ENCODE assay signal across 10 mouse cellular contexts in genomic region chr1:162831838-162832573, GRCm38 (mm10). TPM values are rescaled to one million over a fixed set of nuclear protein-coding genes. Genes with fewer than 3 reads are reported as not detected.
A peak's percentile ranks its signal among the peaks of the same experiment; 100 is the strongest.
DNase-seq lines count a peak whose midpoint lies in the region; ATAC-seq lines count a peak whose summit lies in the region.
"Had no signal": no experiment of that assay in that cellular context is flagged by ENCODE, and none has a peak within 500 bp of the region (broad histone marks: within the 10 kb centered on the region; RNA-seq: fewer than 3 reads in every experiment).

No protein-coding gene starts in this region.

- no peak for DNase-seq in heart, adult 9 months (ENCODE audit: low spot score in 2 of 2)
- DNase-seq in embryo, embryonic 11 days = peak; percentile 85
- DNase-seq in midbrain, embryonic 14.5 days = peak; percentile 83
- DNase-seq in adrenal gland, postnatal 14 days = no peak
- no peak for DNase-seq in frontal cortex, postnatal 25 days (ENCODE audit: low spot score in 2 of 2)
- DNase-seq in frontal cortex, postnatal 10 days (ENCODE audit: low spot score in 2 of 2) = no peak

- 11% methylated on average over 5 of the region's 5 CpGs for WGBS in heart, embryonic 11.5 days (ENCODE audit: insufficient replicate concordance)
- whole genome bisulfite sequencing in hindbrain, embryonic 13.5 days = 3% methylated on average over 5 of the region's 5 CpGs
- WGBS in midbrain, embryonic 14.5 days = under 1% methylated on average over 5 of the region's 5 CpGs

- no peak for ATAC-seq in heart, embryonic 11.5 days (replicated peaks; ENCODE audit: insufficient number of reproducible peaks, low FRiP score, low TSS enrichment)
- ATAC-seq in hindbrain, embryonic 13.5 days (ENCODE audit: low FRiP score) = peak; percentile 96
- ATAC-seq in midbrain, embryonic 14.5 days (ENCODE audit: low FRiP score, low TSS enrichment) = peak; percentile 80
- ATAC-seq: activated CD4-positive, CD25-positive, alpha-beta regulatory T cell, adult 4 months had no signal

- no peaks in the 10 kb centered on the region for H3K4me1 ChIP-seq in heart, embryonic 11.5 days (ENCODE audit: control insufficient read depth, insufficient read depth, low read length)
- H3K4me1 ChIP-seq in hindbrain, embryonic 13.5 days (replicated peaks) = peaks cover 15% of the 10 kb centered on the region
- H3K4me1 ChIP-seq in midbrain, embryonic 14.5 days (ENCODE audit: control insufficient read depth, insufficient read depth, low read length) = peaks cover 13% of the 10 kb centered on the region

- H3K27ac ChIP-seq in heart, embryonic 11.5 days (ENCODE audit: low read depth, low read length) = no peak overlapping the region
- peak overlapping the region; percentile 78 for H3K27ac ChIP-seq in hindbrain, embryonic 13.5 days
- peak overlapping the region; percentile 69 for H3K27ac ChIP-seq in midbrain, embryonic 14.5 days (replicated peaks; ENCODE audit: low read depth, low read length)
- H3K27ac ChIP-seq: limb, embryonic 15.5 days had no signal

- H3K4me3 ChIP-seq in heart, embryonic 11.5 days (ENCODE audit: low read depth, low read length) = no peak overlapping the region
- H3K4me3 ChIP-seq in hindbrain, embryonic 13.5 days = peak overlapping the region; percentile 25
- no peak overlapping the region; the same call in 1 of the 2 replicates for H3K4me3 ChIP-seq in midbrain, embryonic 14.5 days (replicated peaks; ENCODE audit: low read depth, low read length)
- H3K4me3 ChIP-seq: limb, embryonic 15.5 days had no signal

- H3K27me3 ChIP-seq in heart, embryonic 11.5 days (ENCODE audit: control insufficient read depth, insufficient read depth, low read length) = no peaks in the 10 kb centered on the region
- H3K27me3 ChIP-seq in hindbrain, embryonic 13.5 days = no peaks in the 10 kb centered on the region
- no peaks in the 10 kb centered on the region; the same call in 1 of the 2 replicates for H3K27me3 ChIP-seq in midbrain, embryonic 14.5 days (ENCODE audit: control insufficient read depth, insufficient read depth, low read length)
- H3K27me3 ChIP-seq: limb, embryonic 15.5 days had no signal

- H3K9ac ChIP-seq in heart, embryonic 11.5 days (ENCODE audit: low read depth, low read length) = no peak overlapping the region
- H3K9ac ChIP-seq in hindbrain, embryonic 13.5 days = peak overlapping the region; percentile 19; the same call in 1 of the 2 replicates
- H3K9ac ChIP-seq in midbrain, embryonic 14.5 days (replicated peaks; ENCODE audit: low read length) = no peak overlapping the region
- H3K9ac ChIP-seq: limb, embryonic 15.5 days had no signal

- no peaks in the 10 kb centered on the region for H3K36me3 ChIP-seq in heart, embryonic 11.5 days (ENCODE audit: control insufficient read depth, insufficient read depth, low read length)
- no peaks in the 10 kb centered on the region for H3K36me3 ChIP-seq in hindbrain, embryonic 13.5 days
- H3K36me3 ChIP-seq in midbrain, embryonic 14.5 days (ENCODE audit: control insufficient read depth, insufficient read depth, low read length) = no peaks in the 10 kb centered on the region
- H3K36me3 ChIP-seq: limb, embryonic 15.5 days had no signal

- H3K4me2 ChIP-seq in heart, embryonic 11.5 days = peak overlapping the region; percentile 5
- H3K4me2 ChIP-seq in hindbrain, embryonic 13.5 days = peak overlapping the region; percentile 46
- H3K4me2 ChIP-seq in midbrain, embryonic 14.5 days (ENCODE audit: low read length) = peak overlapping the region; percentile 47
- H3K4me2 ChIP-seq: limb, embryonic 15.5 days had no signal

- no peaks in the 10 kb centered on the region for H3K9me3 ChIP-seq in heart, embryonic 11.5 days (replicated peaks; ENCODE audit: control insufficient read depth, low read length)
- no peaks in the 10 kb centered on the region for H3K9me3 ChIP-seq in hindbrain, embryonic 13.5 days
- H3K9me3 ChIP-seq in midbrain, embryonic 14.5 days (ENCODE audit: control insufficient read depth, low read length) = no peaks in the 10 kb centered on the region
- H3K9me3 ChIP-seq: limb, embryonic 15.5 days had no signal

RNA-seq across cellular contexts. Expression of gene Fmo4, which starts 18.2 kb away (rescaled TPM):
- polyA plus RNA-seq in heart, embryonic 11.5 days (2014; fragmentation: Nextera tagmentation; extraction: Ambion mirVana) = not detected in 2 replicates
- 0.38 and 0.62 TPM in 2 replicates for polyA plus RNA-seq in hindbrain, embryonic 13.5 days (2015; fragmentation: Nextera tagmentation; extraction: Ambion mirVana)
- polyA plus RNA-seq in midbrain, embryonic 14.5 days (2014; fragmentation: Nextera tagmentation; extraction: Ambion mirVana) = 0.27 and 0.33 TPM in 2 replicates
- total RNA-seq in adrenal gland, postnatal 14 days (2021) = 0.86 and 3.1 TPM in 2 replicates
- polyA plus RNA-seq: activated CD4-positive, CD25-positive, alpha-beta regulatory T cell, adult 4 months had no signal

RNA-seq across cellular contexts. Expression of gene Fmo1, which starts 34.4 kb away (rescaled TPM):
- 1.8 TPM in 2 replicates for polyA plus RNA-seq in heart, embryonic 11.5 days (2014; fragmentation: Nextera tagmentation; extraction: Ambion mirVana)
- 22.3 and 24.8 TPM in 2 replicates for polyA plus RNA-seq in hindbrain, embryonic 13.5 days (2015; fragmentation: Nextera tagmentation; extraction: Ambion mirVana)
- polyA plus RNA-seq in midbrain, embryonic 14.5 days (2014; fragmentation: Nextera tagmentation; extraction: Ambion mirVana) = 15.7 and 29.0 TPM in 2 replicates
- 264 and 295 TPM in 2 replicates for total RNA-seq in adrenal gland, postnatal 14 days (2021)

Comparison
In these comparisons a context has a peak if more than half of its experiments do, and no peak if none do; other contexts are left out.
1. DNase-seq: peak in embryo, embryonic 11 days (single experiment) and midbrain, embryonic 14.5 days (single experiment); none in heart, adult 9 months (0 of 2), adrenal gland, postnatal 14 days (single experiment), frontal cortex, postnatal 25 days (0 of 2) and frontal cortex, postnatal 10 days (0 of 2).
2. Peak in every context shown above with its lines, with median percentiles within 50 percentile points of each other: H3K4me2 ChIP-seq.